Mouse (Mus musculus): Measurements from ENCODE around the gene Arhgap15.

Arhgap15 gene

GRCm38 (mm10) chr2:44309124-44309523 is 560.5 kb downstream of the Arhgap15 start:
- no peak for DNase-seq (ENCODE audit: low spot score)

- DNase-seq (ENCODE audit: low spot score), result no peak
These were observed 560.9 kb downstream of the Arhgap15 start for GRCm38 (mm10) chr2:44309556-44309955.

- no peak for DNase-seq (ENCODE audit: low spot score)
These were observed 561.6 kb downstream of the Arhgap15 start for GRCm38 (mm10) chr2:44310095-44310748.

- no peak for DNase-seq (ENCODE audit: low spot score)
These were observed 562.6 kb downstream of the Arhgap15 start for GRCm38 (mm10) chr2:44311216-44311615.

- DNase-seq (ENCODE audit: low spot score), result peak; percentile 25
These were observed 564.9 kb downstream of the Arhgap15 start for GRCm38 (mm10) chr2:44313573-44313972.

GRCm38 (mm10) chr2:44318436-44318835 is 569.8 kb downstream of the Arhgap15 start:
- no peak for DNase-seq (ENCODE audit: low spot score)

GRCm38 (mm10) chr2:44319479-44319878 is 570.9 kb downstream of the Arhgap15 start:
- DNase-seq (ENCODE audit: low spot score), result no peak

- no peak for DNase-seq (ENCODE audit: low spot score)
These were observed 575.2 kb downstream of the Arhgap15 start for GRCm38 (mm10) chr2:44323813-44324212.

GRCm38 (mm10) chr2:44333295-44333694 is 584.7 kb downstream of the Arhgap15 start:
- no peak for DNase-seq (ENCODE audit: low spot score)

- DNase-seq (ENCODE audit: low spot score), result no peak
These were observed 585.4 kb downstream of the Arhgap15 start for GRCm38 (mm10) chr2:44334006-44334405.

- no peak for DNase-seq (ENCODE audit: low spot score)
These were observed 585.9 kb downstream of the Arhgap15 start for GRCm38 (mm10) chr2:44334517-44334916.

- DNase-seq (ENCODE audit: low spot score), result no peak
These were observed 588.2 kb downstream of the Arhgap15 start for GRCm38 (mm10) chr2:44336720-44337354.

GRCm38 (mm10) chr2:44338467-44338866 is 589.8 kb downstream of the Arhgap15 start:
- no peak for DNase-seq (ENCODE audit: low spot score)

- no peak for DNase-seq (ENCODE audit: low spot score)
These were observed 592.5 kb downstream of the Arhgap15 start for GRCm38 (mm10) chr2:44341091-44341571.

GRCm38 (mm10) chr2:44344861-44345260 is 596.2 kb downstream of the Arhgap15 start:
- no peak for DNase-seq (ENCODE audit: low spot score)

GRCm38 (mm10) chr2:44345325-44345945 is 596.8 kb downstream of the Arhgap15 start:
- no peak for DNase-seq (ENCODE audit: low spot score)

GRCm38 (mm10) chr2:44346184-44346583 is 597.6 kb downstream of the Arhgap15 start:
- no peak for DNase-seq (ENCODE audit: low spot score)

- DNase-seq (ENCODE audit: low spot score), result no peak
These were observed 599.2 kb downstream of the Arhgap15 start for GRCm38 (mm10) chr2:44347781-44348180.

GRCm38 (mm10) chr2:44349101-44349500 is 600.5 kb downstream of the Arhgap15 start:
- no peak for DNase-seq (ENCODE audit: low spot score)

- no peak for DNase-seq (ENCODE audit: low spot score)
These were observed 604.3 kb downstream of the Arhgap15 start for GRCm38 (mm10) chr2:44352885-44353284.

GRCm38 (mm10) chr2:44353594-44353993 is 605.0 kb downstream of the Arhgap15 start:
- DNase-seq (ENCODE audit: low spot score), result no peak

GRCm38 (mm10) chr2:44354786-44355185 is 606.2 kb downstream of the Arhgap15 start:
- no peak for DNase-seq (ENCODE audit: low spot score)

- DNase-seq (ENCODE audit: low spot score), result no peak
These were observed 606.7 kb downstream of the Arhgap15 start for GRCm38 (mm10) chr2:44355316-44355715.

All from c-Kit-positive CD71-positive TER-119-positive erythroid progenitor cells, embryonic 14.5 days (primary cell).